Mouse (Mus musculus) forebrain, embryonic 13.5 days (tissue): ENCODE results near the gene Prpf40a. TPM values are rescaled to one million over a fixed set of nuclear protein-coding genes. Genes with fewer than 3 reads are reported as not detected.
A peak's percentile ranks its signal among the peaks of the same experiment; 100 is the strongest.

Source experiments
- ATAC-seq: fragments of 200-750 bp; cut with Nextera tagmentation; 2 replicates; pipeline ENCODE4 v1.8.0; 2017
- H3K27ac ChIP-seq: fragments of 300-500 bp; sonication (generic); 2 replicates; pipeline ENCODE4 v1.5.1; 2015; ENCODE audit warnings: inconsistent platforms, mild to moderate bottlenecking, moderate library complexity
- H3K27me3 ChIP-seq: fragments of 300-500 bp; sonication (generic); 2 replicates; pipeline ENCODE4 v1.6.1; 2015; ENCODE audit warnings: mild to moderate bottlenecking, inconsistent platforms
- H3K36me3 ChIP-seq: fragments of 300-500 bp; sonication (generic); 2 replicates; pipeline ENCODE4 v1.6.1; 2015; ENCODE audit warnings: mild to moderate bottlenecking, inconsistent platforms; ENCODE audit not compliant: poor library complexity, severe bottlenecking
- H3K4me1 ChIP-seq: fragments of 300-500 bp; sonication (generic); 2 replicates; pipeline ENCODE4 v1.6.1; 2015; ENCODE audit warnings: inconsistent platforms
- H3K4me2 ChIP-seq: fragments of 300-500 bp; sonication (generic); 2 replicates; pipeline ENCODE4 v1.6.1; 2015; ENCODE audit warnings: inconsistent platforms, mild to moderate bottlenecking, moderate library complexity
- H3K4me3 ChIP-seq: fragments of 300-500 bp; sonication (generic); 2 replicates; pipeline ENCODE4 v1.5.1; 2015; ENCODE audit warnings: mild to moderate bottlenecking, inconsistent platforms
- H3K9ac ChIP-seq: fragments of 300-500 bp; sonication (generic); 2 replicates; pipeline ENCODE4 v1.6.1; 2015; ENCODE audit warnings: mild to moderate bottlenecking, inconsistent platforms
- H3K9me3 ChIP-seq: fragments of 300-500 bp; sonication (generic); replicated peaks from 2 replicates; pipeline ENCODE4 v1.6.1; 2016; ENCODE audit warnings: inconsistent platforms
- WGBS: fragments of 180-500 bp; shearing (Covaris S2); methylation state at CpG from one replicate; pipeline ENCODE4 v1.1.7; 2015; 5-methylcytosine and 5-hydroxymethylcytosine counted together
- polyA plus RNA-seq: library from polyadenylated mRNA; unstranded; fragments of >200 nt; fragmentation: Nextera tagmentation; extraction: Ambion mirVana; gene quantifications from 2 replicates; pipeline ENCODE4 v1.2.1, GENCODE M21; 2015

The Prpf40a gene
- polyA plus RNA-seq, 1 experiment from 2014 or later = 179 TPM

DNA sequence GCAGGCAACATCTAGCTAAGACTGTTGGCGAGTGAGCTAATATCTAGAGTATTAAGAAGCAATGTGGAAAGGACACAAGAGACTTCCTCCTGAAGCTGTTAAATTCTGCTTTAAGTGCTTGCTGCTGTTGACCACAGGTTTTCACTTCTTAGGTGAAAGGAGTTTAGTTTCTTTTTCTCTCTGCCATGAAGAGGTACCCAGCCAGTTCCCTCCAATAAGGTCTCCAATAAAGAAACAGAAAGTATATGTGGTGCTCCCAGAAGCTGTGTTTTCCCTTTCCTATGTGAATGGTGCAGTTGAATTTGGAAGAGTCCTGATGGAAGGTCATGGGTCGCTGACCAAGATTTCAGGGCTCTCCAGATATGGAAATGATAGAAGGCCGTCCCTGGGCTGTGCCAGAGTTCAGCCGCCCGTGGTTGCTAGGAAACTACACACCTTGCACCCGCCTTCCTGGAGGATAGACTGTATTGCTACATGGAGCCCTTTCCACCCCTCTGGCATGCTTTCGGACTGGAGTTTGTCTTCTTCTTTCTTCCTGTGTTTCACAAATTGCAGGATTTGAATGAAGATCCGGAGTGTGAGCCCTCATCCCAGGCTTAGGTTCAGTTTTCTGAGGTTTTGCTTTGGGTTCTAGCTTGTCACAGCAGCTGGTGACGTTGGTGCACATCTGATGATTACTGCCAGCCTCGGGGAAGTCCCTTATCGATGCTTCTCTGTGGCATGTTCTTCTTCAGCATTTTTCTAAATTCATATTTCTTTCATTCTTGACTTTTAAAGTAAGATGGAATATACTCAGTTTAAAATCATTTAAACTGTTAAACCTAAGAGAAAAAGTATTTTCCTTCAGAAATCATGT is 89.0 kb downstream of the Prpf40a start:
- Histone ChIP-seq H3K9ac (no peak overlapping the region), H3K4me3 (no peak overlapping the region), H3K27ac (no peak overlapping the region), H3K27me3 (no peaks in the 10 kb centered on the region), H3K9me3 (no peaks in the 10 kb centered on the region), H3K4me2 (no peak overlapping the region), H3K36me3 (peaks cover 57% of the 10 kb centered on the region), H3K4me1 (peaks cover 7% of the 10 kb centered on the region; the same call in 1 of the 2 replicates)
- WGBS = 90% methylated on average over 11 of the region's 11 CpGs
- ATAC-seq = no peak

DNA sequence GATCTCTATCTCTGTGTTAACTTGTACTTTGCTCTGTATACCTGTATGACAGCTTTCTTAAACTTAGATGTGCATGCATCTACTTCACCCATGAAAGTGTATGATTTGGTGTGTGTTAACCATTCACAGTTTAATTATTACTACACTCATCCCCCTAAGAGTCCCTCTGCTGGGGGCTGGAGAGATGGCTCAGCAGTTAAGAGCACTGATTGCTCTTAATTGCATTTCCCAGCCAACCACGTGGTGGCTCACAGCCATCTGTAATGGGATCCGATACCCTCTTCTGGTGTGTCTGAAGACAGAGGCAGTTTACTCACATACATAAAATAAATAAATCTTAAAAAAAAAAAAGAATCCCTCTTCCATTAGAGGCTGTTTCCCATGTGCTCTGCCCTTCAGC is 91.0 kb downstream of the Prpf40a start:
- Histone ChIP-seq H3K36me3 (peaks cover 41% of the 10 kb centered on the region), H3K9ac (no peak overlapping the region), H3K4me1 (peaks cover 7% of the 10 kb centered on the region; the same call in 1 of the 2 replicates), H3K4me3 (no peak overlapping the region), H3K27me3 (no peaks in the 10 kb centered on the region), H3K9me3 (no peaks in the 10 kb centered on the region), H3K27ac (no peak overlapping the region), H3K4me2 (no peak overlapping the region)
- peak; percentile 58 for ATAC-seq
- WGBS = 53% methylated on average over 2 of the region's 2 CpGs

DNA sequence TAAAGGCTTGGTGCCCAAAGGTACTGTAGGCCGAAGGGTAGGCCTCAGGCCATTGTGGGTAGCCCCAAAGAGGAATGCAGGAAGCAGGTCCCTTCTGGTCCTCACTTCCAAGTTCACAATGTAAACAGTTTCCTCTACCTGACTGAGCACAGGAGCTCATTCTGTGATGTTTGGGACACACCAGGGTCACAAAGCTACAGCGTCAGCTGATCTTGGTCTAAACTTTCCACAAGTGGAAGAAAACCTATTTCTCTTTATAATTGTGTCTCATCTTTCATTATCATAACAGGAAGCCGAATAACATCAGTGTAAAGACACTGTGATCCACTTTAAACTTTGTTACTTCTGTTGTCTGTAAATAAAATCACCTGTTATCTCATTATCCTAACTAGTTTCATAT is 95.6 kb downstream of the Prpf40a start:
- H3K36me3 ChIP-seq = peaks cover 10% of the 10 kb centered on the region
- H3K27ac ChIP-seq = no peak overlapping the region
- no peak overlapping the region for H3K4me3 ChIP-seq
- 95% methylated on average over 3 of the region's 3 CpGs for WGBS
- no peak overlapping the region for H3K9ac ChIP-seq
- ATAC-seq = no peak
- H3K4me2 ChIP-seq = no peak overlapping the region
- H3K4me1 ChIP-seq = peaks cover 10% of the 10 kb centered on the region
- no peaks in the 10 kb centered on the region for H3K9me3 ChIP-seq
- no peaks in the 10 kb centered on the region for H3K27me3 ChIP-seq

DNA sequence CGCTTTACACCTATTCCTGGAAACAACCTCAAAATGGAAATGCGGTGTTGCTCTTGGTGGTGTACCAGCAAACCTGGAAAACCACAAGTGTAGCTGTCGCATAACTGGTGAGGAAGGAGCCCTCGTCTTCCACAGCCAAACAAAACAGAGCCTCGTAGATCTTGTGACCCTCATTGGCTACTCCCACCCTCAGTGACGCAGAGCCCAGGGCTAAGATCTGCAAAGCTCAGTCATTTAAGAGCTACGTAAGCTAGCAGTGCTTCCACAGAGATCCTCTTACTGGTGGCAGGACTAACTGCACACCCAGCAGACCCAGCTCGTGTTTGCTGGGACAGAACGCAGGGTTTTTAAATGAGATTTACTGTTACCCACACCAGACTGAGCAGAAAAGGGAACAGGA is 96.1 kb downstream of the Prpf40a start:
- Histone ChIP-seq H3K27me3 (no peaks in the 10 kb centered on the region), H3K4me2 (no peak overlapping the region), H3K36me3 (peaks cover 10% of the 10 kb centered on the region), H3K9me3 (no peaks in the 10 kb centered on the region), H3K9ac (no peak overlapping the region), H3K4me1 (peaks cover 6% of the 10 kb centered on the region), H3K4me3 (no peak overlapping the region), H3K27ac (no peak overlapping the region)
- 94% methylated on average over 9 of the region's 9 CpGs for WGBS
- ATAC-seq = no peak

DNA sequence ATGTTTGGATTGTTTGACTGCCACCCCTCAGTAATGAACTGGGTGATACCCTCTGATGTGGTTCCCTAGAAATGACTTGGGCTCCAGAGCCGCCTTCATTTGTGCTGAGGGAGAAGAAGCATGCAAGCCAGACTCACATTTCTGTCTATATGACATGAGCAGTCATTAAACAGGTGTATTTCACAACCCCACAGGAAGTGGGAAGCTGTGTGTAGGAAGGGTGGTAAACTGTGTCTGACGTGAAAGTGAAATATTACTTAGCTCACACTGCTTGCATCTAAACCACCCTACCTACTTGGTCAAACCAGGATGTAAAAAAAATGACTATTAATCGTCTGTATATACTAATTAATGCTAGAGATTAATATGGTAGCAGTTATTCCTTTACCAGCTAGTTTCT is 102.3 kb downstream of the Prpf40a start:
- no peak for ATAC-seq
- Histone ChIP-seq H3K36me3 (no peaks in the 10 kb centered on the region; the same call in 1 of the 2 replicates), H3K27me3 (no peaks in the 10 kb centered on the region), H3K9ac (no peak overlapping the region), H3K4me3 (no peak overlapping the region), H3K4me2 (no peak overlapping the region), H3K4me1 (peaks cover 4% of the 10 kb centered on the region; the same call in 1 of the 2 replicates), H3K27ac (no peak overlapping the region), H3K9me3 (no peaks in the 10 kb centered on the region)
- 83% methylated on average over 3 of the region's 3 CpGs for WGBS

DNA sequence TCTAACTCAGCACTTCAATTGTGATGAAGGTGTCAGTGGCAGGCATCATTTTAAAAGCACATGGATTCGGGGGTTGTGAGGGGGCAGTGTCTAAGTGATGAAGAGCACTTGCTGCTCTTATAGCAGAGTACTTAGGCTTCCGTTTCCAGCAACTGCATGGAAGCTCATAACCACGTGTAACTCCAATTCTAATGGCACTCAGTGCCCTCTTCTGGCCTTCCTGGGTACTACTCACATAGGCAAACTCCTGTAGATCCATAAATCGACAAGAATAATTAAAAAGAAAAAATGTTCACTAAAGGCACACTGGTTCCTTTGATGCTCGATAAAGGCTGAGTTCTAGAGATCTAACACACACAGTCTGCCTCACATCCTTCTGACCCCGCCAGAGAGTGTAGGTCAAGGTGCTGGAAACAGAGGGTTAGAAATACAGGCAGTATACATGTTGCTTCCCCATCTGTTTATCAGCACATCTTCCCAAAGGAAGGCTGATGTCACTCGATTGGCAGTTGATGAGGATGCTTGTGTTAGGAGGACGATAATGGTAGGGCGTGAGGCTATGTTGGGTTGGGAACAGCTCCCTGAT is 105.4 kb downstream of the Prpf40a start:
- ATAC-seq = 0 out of 2 replicates have a peak, but pooled peaks have one; percentile 17
- WGBS = 61% methylated on average over 9 of the region's 9 CpGs
- Histone ChIP-seq H3K27me3 (no peaks in the 10 kb centered on the region), H3K4me2 (no peak overlapping the region), H3K4me1 (peaks cover 15% of the 10 kb centered on the region), H3K27ac (no peak overlapping the region), H3K4me3 (no peak overlapping the region), H3K9me3 (no peaks in the 10 kb centered on the region), H3K9ac (no peak overlapping the region), H3K36me3 (no peaks in the 10 kb centered on the region; the same call in 1 of the 2 replicates)

Other genes starting within 250 kb of the Prpf40a start
- gene Arl6ip6, start 442 bp upstream of the Prpf40a start, polyA plus RNA-seq = 82.5 and 82.7 TPM in 2 replicates